Mouse (Mus musculus) gastrocnemius, postnatal 25 days (tissue): Measurements from ENCODE around the gene Adamts8. TPM values are rescaled to one million over a fixed set of nuclear protein-coding genes. Genes with fewer than 3 reads are reported as not detected.

Source experiments
- DNase-seq: peaks from one replicate; pipeline ENCODE4 v3.0.0; 2022
- total RNA-seq, 2 experiments: library from RNA; stranded (reverse); gene quantifications; 1 replicate in 1 of 2; 2 replicates in 1 of 2; pipeline ENCODE4 v1.2.3; 2021

The Adamts8 gene
- total RNA-seq, 2 experiments from 2014 or later = 7.5 to 11.6 TPM

- DNase-seq = no peak
Measured at GRCm38 (mm10) chr9:30976339-30977023, 34.1 kb downstream of the Adamts8 start.

- DNase-seq = no peak
Measured at GRCm38 (mm10) chr9:30980467-30980866, 38.1 kb downstream of the Adamts8 start.

GRCm38 (mm10) chr9:30985782-30986181, 43.4 kb downstream of the Adamts8 start:
- no peak for DNase-seq

- DNase-seq = no peak
Measured at GRCm38 (mm10) chr9:30993106-30993505, 50.7 kb downstream of the Adamts8 start.

- peak; percentile 61 for DNase-seq
Measured at GRCm38 (mm10) chr9:30996590-30997562, 54.5 kb downstream of the Adamts8 start.

GRCm38 (mm10) chr9:31000641-31001040, 58.3 kb downstream of the Adamts8 start:
- DNase-seq = peak; percentile 38

GRCm38 (mm10) chr9:31002528-31002927, 60.2 kb downstream of the Adamts8 start:
- DNase-seq = no peak

GRCm38 (mm10) chr9:31009334-31009733, 67.0 kb downstream of the Adamts8 start:
- DNase-seq = no peak

- DNase-seq = no peak
Measured at GRCm38 (mm10) chr9:31010040-31010439, 67.7 kb downstream of the Adamts8 start.

- no peak for DNase-seq
Measured at GRCm38 (mm10) chr9:31010749-31011148, 68.4 kb downstream of the Adamts8 start.

GRCm38 (mm10) chr9:31011533-31011932, 69.2 kb downstream of the Adamts8 start:
- no peak for DNase-seq

GRCm38 (mm10) chr9:31012674-31013073, 70.3 kb downstream of the Adamts8 start:
- no peak for DNase-seq

GRCm38 (mm10) chr9:31013415-31013814, 71.1 kb downstream of the Adamts8 start:
- no peak for DNase-seq

Other genes starting within 250 kb of the Adamts8 start
- 1 to 10 TPM; 2.3 to 2.4 TPM for gene Adamts15, start 20.1 kb upstream of the Adamts8 start, total RNA-seq
- gene Zbtb44, start 88.1 kb downstream of the Adamts8 start, total RNA-seq = 10 to 100 TPM; 52.3 to 58.9 TPM
- under 1 TPM; 0.20 to 0.27 TPM for gene St14, start 189.3 kb downstream of the Adamts8 start, total RNA-seq